Mouse (Mus musculus): ENCODE measurements around the gene Gm156. TPM values are rescaled to one million over a fixed set of nuclear protein-coding genes. Genes with fewer than 3 reads are reported as not detected.

Gm156 gene
- not detected for total RNA-seq (2023)

GRCm38 (mm10) chr6:129784170-129784569 lies at the start of gene Gm156:
Gene Gm156, minus strand, starts transcription at chr6:129784270.

GRCm38 (mm10) chr6:129740069-129740721 lies 43.9 kb downstream of the Gm156 start, which contains the start of gene Klri2:
Gene Klri2, minus strand, starts transcription at chr6:129740484.

GRCm38 (mm10) chr6:129717032-129717431 lies 67.0 kb downstream of the Gm156 start, which contains the start of gene Klri1:
Gene Klri1, minus strand, starts transcription at chr6:129717132.

Other genes with a start within 250 kb of the Gm156 start
- gene Klre1, start 206.4 kb downstream of the Gm156 start, total RNA-seq (2023): not detected
- under 1 TPM in 1 of 2 experiments, not detected in 1; 0.86 TPM for gene Klrd1, start 192.5 kb downstream of the Gm156 start, total RNA-seq (2023)
- gene Klrk1, start 160.4 kb downstream of the Gm156 start, total RNA-seq (2023): 1 to 10 TPM; 1.7 to 3.0 TPM
- gene Klrc3, start 140.9 kb downstream of the Gm156 start, total RNA-seq (2023): not detected
- gene Klrc2, start 123.6 kb downstream of the Gm156 start, total RNA-seq (2023): not detected
- gene Klrc1, start 105.3 kb downstream of the Gm156 start, total RNA-seq (2023): not detected
- gene Klri1, start 67.1 kb downstream of the Gm156 start, total RNA-seq (2023): under 1 TPM in 1 of 2 experiments, not detected in 1; 0.44 TPM
- gene Klri2, start 43.8 kb downstream of the Gm156 start, total RNA-seq (2023): not detected
- gene Gm17631, start 78.4 kb upstream of the Gm156 start, total RNA-seq (2023): not detected
- 10 to 100 TPM; 55.4 to 59.7 TPM for gene Klra17, start 92.4 kb upstream of the Gm156 start, total RNA-seq (2023)
- not detected for gene Klra5, start 133.4 kb upstream of the Gm156 start, total RNA-seq (2023)
- not detected for gene Klra6, start 242.7 kb upstream of the Gm156 start, total RNA-seq (2023)

Measured in neutrophil, adult 59 days (primary cell).